Mouse (Mus musculus) frontal cortex, adult 2 months (tissue): ENCODE results near the gene Sox12. TPM values are rescaled to one million over a fixed set of nuclear protein-coding genes. Genes with fewer than 3 reads are reported as not detected.
A peak's percentile ranks its signal among the peaks of the same experiment; 100 is the strongest.
"Not testable (repeated sequence)": the region's sequence is repeated elsewhere in the genome, so short reads cannot be mapped to it uniquely, and the experiment has no call there.

Source experiments
- DNase-seq, 2 experiments: peaks; one replicate each; pipeline ENCODE4 v3.0.0; 2022; ENCODE audit warnings: low spot score in 1 of 2; ENCODE audit errors: extremely low spot score in 1 of 2
- polyA plus RNA-seq: library from polyadenylated mRNA; depleted of rRNA; stranded (reverse); fragments of >200 nt; gene quantifications from 2 replicates; pipeline ENCODE4 v1.2.3, GENCODE M21; 2012; rRNA removed

Gene Sox12
- polyA plus RNA-seq, 1 experiment = 23.4 TPM

- no peak for DNase-seq
Measured at GRCm38 (mm10) chr2:152361193-152361592, 36.7 kb downstream of the Sox12 start.

- DNase-seq = no peak
Measured at GRCm38 (mm10) chr2:152360271-152360775, 37.5 kb downstream of the Sox12 start.

- DNase-seq = no peak
Measured at GRCm38 (mm10) chr2:152359616-152360015, 38.2 kb downstream of the Sox12 start.

- DNase-seq = not testable (repeated sequence)
Measured at GRCm38 (mm10) chr2:152358977-152359376, 38.9 kb downstream of the Sox12 start.

GRCm38 (mm10) chr2:152357254-152357653 is 40.6 kb downstream of the Sox12 start:
- DNase-seq = no peak

GRCm38 (mm10) chr2:152349842-152350540 is 47.9 kb downstream of the Sox12 start:
- peak in 1 of 2 experiments; percentile 65 for DNase-seq

- no peak for DNase-seq
Measured at GRCm38 (mm10) chr2:152349205-152349604, 48.7 kb downstream of the Sox12 start.

- no peak for DNase-seq
Measured at GRCm38 (mm10) chr2:152347722-152348121, 50.1 kb downstream of the Sox12 start.

GRCm38 (mm10) chr2:152346776-152347465 is 50.9 kb downstream of the Sox12 start:
- no peak for DNase-seq

- no peak for DNase-seq
Measured at GRCm38 (mm10) chr2:152345393-152345792, 52.5 kb downstream of the Sox12 start.

- no peak for DNase-seq
Measured at GRCm38 (mm10) chr2:152344909-152345308, 53.0 kb downstream of the Sox12 start.

GRCm38 (mm10) chr2:152344361-152344760 is 53.5 kb downstream of the Sox12 start:
- DNase-seq = no peak

Other genes starting within 250 kb of the Sox12 start
- 74.1 and 80.0 TPM in 2 replicates for gene Csnk2a1, start 171.2 kb downstream of the Sox12 start, polyA plus RNA-seq
- gene Tbc1d20, start 104.2 kb downstream of the Sox12 start, polyA plus RNA-seq = 40.5 and 42.7 TPM in 2 replicates
- 209 and 246 TPM in 2 replicates for gene Rbck1, start 65.4 kb downstream of the Sox12 start, polyA plus RNA-seq
- gene Trib3, start 54.0 kb downstream of the Sox12 start, polyA plus RNA-seq = 0.48 and 0.52 TPM in 2 replicates
- 99.0 and 113 TPM in 2 replicates for gene Nrsn2, start 21.4 kb downstream of the Sox12 start, polyA plus RNA-seq
- 9.2 and 9.7 TPM in 2 replicates for gene Zcchc3, start 17.0 kb upstream of the Sox12 start, polyA plus RNA-seq
- gene 6820408C15Rik, start 17.5 kb upstream of the Sox12 start, polyA plus RNA-seq = 4.4 and 4.5 TPM in 2 replicates
- not detected in 2 replicates for gene Defb23, start 66.6 kb upstream of the Sox12 start, polyA plus RNA-seq
- gene Defb20, start 79.0 kb upstream of the Sox12 start, polyA plus RNA-seq = 0.20 TPM in 1 of 2 replicates, not detected in the other
- not detected in 2 replicates for gene Defb22, start 92.1 kb upstream of the Sox12 start, polyA plus RNA-seq
- not detected in 2 replicates for gene Defb26, start 113.6 kb upstream of the Sox12 start, polyA plus RNA-seq
- gene Defb28, start 120.2 kb upstream of the Sox12 start, polyA plus RNA-seq = not detected in 2 replicates
- not detected in 2 replicates for gene Defb29, start 142.0 kb upstream of the Sox12 start, polyA plus RNA-seq
- not detected in 2 replicates for gene Gm17416, start 171.3 kb upstream of the Sox12 start, polyA plus RNA-seq
- gene Defb21, start 174.7 kb upstream of the Sox12 start, polyA plus RNA-seq = not detected in 2 replicates
- gene Defb19, start 182.2 kb upstream of the Sox12 start, polyA plus RNA-seq = not detected in 2 replicates
- gene Defb45, start 201.3 kb upstream of the Sox12 start, polyA plus RNA-seq = not detected in 2 replicates
- gene Defb36, start 206.3 kb upstream of the Sox12 start, polyA plus RNA-seq = not detected in 2 replicates
- not detected in 2 replicates for gene Defb25, start 225.0 kb upstream of the Sox12 start, polyA plus RNA-seq
- 0.59 and 0.72 TPM in 2 replicates for gene Rem1, start 228.9 kb upstream of the Sox12 start, polyA plus RNA-seq